Mouse (Mus musculus) heart, embryonic 15.5 days (tissue): ENCODE results near the gene Fut4. TPM values are rescaled to one million over a fixed set of nuclear protein-coding genes. Genes with fewer than 3 reads are reported as not detected.
A peak's percentile ranks its signal among the peaks of the same experiment; 100 is the strongest.

Experiments used
- ATAC-seq: fragments of 200-750 bp; cut with Nextera tagmentation; replicated peaks from 2 replicates; pipeline ENCODE4 v1.8.0; 2017; ENCODE audit warnings: low read depth, moderate TSS enrichment; ENCODE audit not compliant: insufficient number of reproducible peaks, insufficient read depth, low FRiP score
- H3K27ac ChIP-seq: fragments of 300-500 bp; sonication (generic); 2 replicates; pipeline ENCODE4 v1.5.1; 2015; ENCODE audit warnings: mild to moderate bottlenecking, inconsistent platforms
- H3K27me3 ChIP-seq: fragments of 300-500 bp; sonication (generic); 2 replicates; pipeline ENCODE4 v1.6.1; 2015; ENCODE audit warnings: inconsistent platforms
- H3K36me3 ChIP-seq: fragments of 300-500 bp; sonication (generic); 2 replicates; pipeline ENCODE4 v1.6.1; 2015; ENCODE audit warnings: mild to moderate bottlenecking, inconsistent platforms
- H3K4me1 ChIP-seq: fragments of 300-500 bp; sonication (generic); replicated peaks from 2 replicates; pipeline ENCODE4 v1.6.1; 2015; ENCODE audit warnings: inconsistent platforms
- H3K4me2 ChIP-seq: fragments of 300-500 bp; sonication (generic); 2 replicates; pipeline ENCODE4 v1.6.1; 2015; ENCODE audit warnings: inconsistent platforms, mild to moderate bottlenecking, moderate library complexity
- H3K4me3 ChIP-seq: fragments of 300-500 bp; sonication (generic); 2 replicates; pipeline ENCODE4 v1.5.1; 2015; ENCODE audit warnings: mild to moderate bottlenecking, inconsistent platforms
- H3K9ac ChIP-seq: fragments of 300-500 bp; sonication (generic); 2 replicates; pipeline ENCODE4 v1.6.1; 2015; ENCODE audit warnings: mild to moderate bottlenecking, inconsistent platforms
- H3K9me3 ChIP-seq: fragments of 300-500 bp; sonication (generic); replicated peaks from 2 replicates; pipeline ENCODE4 v1.6.1; 2016; ENCODE audit warnings: inconsistent platforms
- WGBS: fragments of 180-500 bp; shearing (Covaris S2); methylation state at CpG from one replicate; pipeline ENCODE4 v1.1.7; 2015; ENCODE audit warnings: mixed read lengths; 5-methylcytosine and 5-hydroxymethylcytosine counted together
- polyA plus RNA-seq: library from polyadenylated mRNA; unstranded; fragments of >200 nt; fragmentation: Nextera tagmentation; extraction: Ambion mirVana; gene quantifications from 2 replicates; pipeline ENCODE4 v1.2.1, GENCODE M21; 2015

The Fut4 gene
- polyA plus RNA-seq, 1 experiment from 2014 or later, result 1.2 TPM

- Histone ChIP-seq H3K36me3 (no peaks in the 10 kb centered on the region), H3K4me3 (no peak overlapping the region), H3K27ac (no peak overlapping the region), H3K9me3 (no peaks in the 10 kb centered on the region), H3K9ac (no peak overlapping the region), H3K4me2 (no peak overlapping the region), H3K27me3 (peaks cover 14% of the 10 kb centered on the region), H3K4me1 (peaks cover 16% of the 10 kb centered on the region)
- 72% methylated on average over 3 of the region's 3 CpGs for WGBS
- no peak for ATAC-seq
These were observed 2.3 kb upstream of the Fut4 start for GRCm38 (mm10) chr9:14754469-14754868.

DNA sequence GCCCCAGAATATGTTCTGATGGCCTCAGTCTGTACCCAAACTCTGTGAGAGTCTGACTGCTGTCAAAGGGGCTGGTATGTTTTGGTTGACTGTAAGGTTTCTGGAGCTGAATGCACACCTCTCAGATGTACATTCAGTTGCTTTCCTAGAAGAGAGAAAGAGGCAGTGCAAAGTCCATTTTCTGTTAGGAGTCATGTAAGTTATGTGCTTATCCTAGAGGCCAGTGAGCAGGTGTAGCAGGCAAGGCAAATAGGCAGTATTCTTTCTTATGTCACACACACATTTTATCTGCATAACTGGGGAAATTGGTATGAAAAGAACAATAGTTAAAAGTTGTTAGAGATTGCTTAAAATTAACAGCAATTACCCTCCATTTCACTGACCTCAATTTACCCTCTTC is 1.8 kb upstream of the Fut4 start:
- Histone ChIP-seq H3K27me3 (peaks cover 14% of the 10 kb centered on the region), H3K4me3 (no peak overlapping the region), H3K27ac (no peak overlapping the region), H3K9me3 (no peaks in the 10 kb centered on the region), H3K9ac (no peak overlapping the region), H3K36me3 (no peaks in the 10 kb centered on the region), H3K4me2 (no peak overlapping the region), H3K4me1 (peaks cover 16% of the 10 kb centered on the region)
- no peak for ATAC-seq

GRCm38 (mm10) chr9:14751503-14752000 is 641 bp downstream of the Fut4 start:
- peak; percentile 70 for ATAC-seq
- Histone ChIP-seq H3K36me3 (no peaks in the 10 kb centered on the region), H3K27ac (no peak overlapping the region), H3K4me2 (peak overlapping the region; percentile 95), H3K9ac (peak overlapping the region; percentile 60), H3K27me3 (peaks cover 14% of the 10 kb centered on the region), H3K4me3 (peak overlapping the region; percentile 60), H3K9me3 (no peaks in the 10 kb centered on the region), H3K4me1 (peaks cover 16% of the 10 kb centered on the region)
- under 1% methylated on average over 50 of the region's 50 CpGs for WGBS

- Histone ChIP-seq H3K36me3 (no peaks in the 10 kb centered on the region), H3K4me2 (peak overlapping the region; percentile 95), H3K4me3 (peak overlapping the region; percentile 60), H3K9ac (peak overlapping the region; percentile 60), H3K9me3 (no peaks in the 10 kb centered on the region), H3K27ac (no peak overlapping the region), H3K27me3 (peaks cover 14% of the 10 kb centered on the region), H3K4me1 (peaks cover 16% of the 10 kb centered on the region)
- 47% methylated on average over 42 of the region's 42 CpGs for WGBS
- ATAC-seq, result no peak
These were observed 1.2 kb downstream of the Fut4 start for GRCm38 (mm10) chr9:14750901-14751502.

GRCm38 (mm10) chr9:14740151-14740924 is 11.9 kb downstream of the Fut4 start, which contains the start of gene Piwil4:
Gene Piwil4, minus strand, starts transcription at chr9:14740733.
- Histone ChIP-seq H3K9ac (no peak within 1 kb of the TSS), H3K36me3 (no peaks in the 10 kb centered on the region), H3K4me1 (no peaks in the 10 kb centered on the region), H3K27ac (no peak within 1 kb of the TSS), H3K4me2 (no peak within 1 kb of the TSS), H3K4me3 (no peak within 1 kb of the TSS), H3K27me3 (no peaks in the 10 kb centered on the region), H3K9me3 (no peaks in the 10 kb centered on the region)
- no peak for ATAC-seq
- WGBS, result 75% methylated on average over 19 of the region's 19 CpGs

DNA sequence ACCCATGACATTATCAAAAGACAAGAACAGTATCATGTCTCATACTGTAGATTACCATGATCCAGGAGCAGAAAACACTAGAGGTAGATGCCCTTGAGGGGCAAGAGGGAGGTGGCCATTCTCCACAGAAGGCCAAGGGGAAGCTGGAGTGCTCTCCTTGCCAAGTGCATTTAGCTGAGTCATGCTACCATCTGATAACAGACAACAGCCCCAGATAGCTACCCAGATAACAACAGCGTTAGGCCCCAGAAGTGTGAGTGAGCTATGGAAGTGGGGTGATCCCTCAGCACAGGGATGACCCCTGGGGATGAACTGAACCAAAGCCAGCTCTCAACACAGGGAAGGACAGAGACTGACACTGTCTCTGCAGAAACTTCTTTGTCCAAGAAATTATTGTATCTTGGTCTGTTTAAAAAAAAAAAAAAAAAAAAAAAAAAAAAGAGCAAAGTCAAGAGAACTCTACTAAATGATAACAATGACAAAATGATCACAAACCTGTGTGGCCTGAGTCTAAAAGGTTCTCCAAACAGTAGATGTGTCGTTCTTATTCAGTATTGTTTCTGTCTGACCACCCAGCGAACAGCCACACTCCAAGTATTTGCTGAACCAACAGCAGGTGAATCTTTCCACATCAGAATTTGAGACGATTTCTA is 12.6 kb downstream of the Fut4 start:
- Histone ChIP-seq H3K9me3 (no peaks in the 10 kb centered on the region), H3K4me2 (no peak overlapping the region), H3K27me3 (no peaks in the 10 kb centered on the region), H3K27ac (no peak overlapping the region), H3K36me3 (no peaks in the 10 kb centered on the region), H3K4me1 (no peaks in the 10 kb centered on the region), H3K4me3 (no peak overlapping the region), H3K9ac (no peak overlapping the region)
- WGBS, result 65% methylated on average over 4 of the region's 4 CpGs
- ATAC-seq, result no peak

DNA sequence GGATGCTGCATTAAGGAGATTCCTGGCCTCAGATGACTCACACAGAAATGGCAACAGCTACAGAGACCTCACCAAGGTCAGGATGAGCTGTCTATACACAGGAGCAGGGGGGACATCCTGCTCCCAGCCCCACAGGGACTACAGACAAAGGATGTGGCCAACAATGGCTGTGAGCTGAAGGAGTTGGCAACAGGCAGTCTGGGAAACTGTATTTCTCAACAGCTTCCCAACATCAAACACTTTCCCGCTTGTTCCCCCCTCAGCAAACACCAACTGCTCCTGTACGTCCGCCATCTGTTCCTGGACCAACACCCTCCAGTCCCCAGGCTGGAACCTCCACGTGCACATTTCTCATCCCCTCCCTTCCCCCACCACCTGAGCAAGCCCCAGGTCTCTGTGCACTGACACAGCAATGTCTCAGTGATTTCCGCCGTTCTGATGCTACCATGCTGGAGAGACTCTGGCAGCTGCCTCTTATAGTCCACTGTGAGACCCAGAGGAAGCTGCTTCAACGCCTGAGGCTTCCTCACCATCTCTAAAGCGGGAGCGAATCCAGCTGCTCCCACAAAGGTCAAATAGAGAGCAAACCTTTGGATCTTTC is 21.2 kb downstream of the Fut4 start:
- no peak overlapping the region for H3K4me3 ChIP-seq
- H3K9ac ChIP-seq, result no peak overlapping the region
- no peaks in the 10 kb centered on the region for H3K9me3 ChIP-seq
- H3K27ac ChIP-seq, result no peak overlapping the region; the same call in 1 of the 2 replicates
- H3K4me1 ChIP-seq, result 0 out of 2 replicates have a peak, but pooled peaks cover 3% of the 10 kb centered on the region
- H3K36me3 ChIP-seq, result no peaks in the 10 kb centered on the region
- H3K27me3 ChIP-seq, result 0 out of 2 replicates have a peak, but pooled peaks cover 4% of the 10 kb centered on the region
- no peak overlapping the region for H3K4me2 ChIP-seq
- ATAC-seq, result 0 out of 2 replicates have a peak, but pooled peaks have one; percentile 35
- 47% methylated on average over 9 of the region's 9 CpGs for WGBS

DNA sequence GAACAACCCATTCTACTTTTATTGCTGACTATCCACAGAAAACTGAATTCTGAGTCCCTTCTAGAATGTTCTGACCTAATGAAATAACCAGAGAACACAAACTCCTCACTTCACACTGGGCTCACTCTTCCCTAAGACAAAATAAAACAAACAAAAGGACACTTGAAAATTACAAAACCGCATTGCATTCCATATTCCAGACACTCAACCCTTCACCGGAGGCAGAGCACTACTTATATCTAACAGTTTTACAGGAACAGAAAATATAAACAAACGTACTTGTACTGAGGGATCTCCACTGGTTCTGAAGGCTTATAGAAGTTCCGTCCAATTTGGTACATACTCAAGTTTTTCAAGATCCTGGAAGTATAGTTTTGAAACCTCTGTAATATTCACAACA is 23.8 kb downstream of the Fut4 start:
- no peak for ATAC-seq
- no peaks in the 10 kb centered on the region for H3K9me3 ChIP-seq
- H3K4me2 ChIP-seq, result no peak overlapping the region
- 0 out of 2 replicates have a peak, but pooled peaks cover 3% of the 10 kb centered on the region for H3K4me1 ChIP-seq
- no peak overlapping the region for H3K4me3 ChIP-seq
- no peaks in the 10 kb centered on the region for H3K36me3 ChIP-seq
- no peak overlapping the region for H3K27ac ChIP-seq
- H3K9ac ChIP-seq, result no peak overlapping the region
- WGBS, result 72% methylated on average over 4 of the region's 4 CpGs
- H3K27me3 ChIP-seq, result 0 out of 2 replicates have a peak, but pooled peaks cover 4% of the 10 kb centered on the region

- no peak for ATAC-seq
- H3K4me2 ChIP-seq, result no peak overlapping the region
These were observed 25.6 kb downstream of the Fut4 start for GRCm38 (mm10) chr9:14726629-14727028.

DNA sequence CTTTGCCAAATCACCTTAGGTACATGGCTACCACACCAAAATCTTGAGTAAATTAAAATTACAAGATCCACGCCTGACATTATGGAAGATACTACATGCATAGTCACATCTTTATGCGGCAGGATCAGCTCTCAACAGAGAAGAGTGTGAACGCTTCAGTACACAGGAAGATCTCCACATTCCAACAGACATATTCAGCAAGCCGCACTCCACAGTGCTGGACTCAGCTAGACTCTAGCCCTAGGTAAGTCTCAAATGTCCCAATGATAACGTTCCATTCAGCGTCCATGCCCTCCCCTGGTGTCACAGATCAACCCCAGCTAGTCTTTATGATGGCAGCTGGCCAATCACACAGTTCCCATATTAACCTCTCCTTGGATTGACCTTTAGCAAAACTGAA is 26.2 kb downstream of the Fut4 start:
- Histone ChIP-seq H3K9me3 (no peaks in the 10 kb centered on the region), H3K4me1 (0 out of 2 replicates have a peak, but pooled peaks cover 2% of the 10 kb centered on the region), H3K4me3 (no peak overlapping the region), H3K4me2 (no peak overlapping the region), H3K9ac (no peak overlapping the region), H3K27me3 (no peaks in the 10 kb centered on the region), H3K27ac (no peak overlapping the region), H3K36me3 (no peaks in the 10 kb centered on the region)
- WGBS, result 66% methylated on average over 6 of the region's 6 CpGs
- no peak for ATAC-seq

More at GRCm38 (mm10) chr9:14726629-14727028, 25.6 kb downstream of the Fut4 start:
- 0 out of 2 replicates have a peak, but pooled peaks cover 3% of the 10 kb centered on the region for H3K4me1 ChIP-seq
- H3K27me3 ChIP-seq, result no peaks in the 10 kb centered on the region
- H3K9me3 ChIP-seq, result no peaks in the 10 kb centered on the region
- H3K27ac ChIP-seq, result no peak overlapping the region
- H3K4me3 ChIP-seq, result no peak overlapping the region
- no peaks in the 10 kb centered on the region for H3K36me3 ChIP-seq
- 85% methylated on average over 4 of the region's 4 CpGs for WGBS
- H3K9ac ChIP-seq, result no peak overlapping the region
